Mouse (Mus musculus) testis, adult 2 months (tissue): ENCODE results near the gene Ttyh2. TPM values are rescaled to one million over a fixed set of nuclear protein-coding genes. Genes with fewer than 3 reads are reported as not detected.

ENCODE experiments used
- H3K27ac ChIP-seq: fragments of 200-500 bp; 2 replicates; pipeline ENCODE4 v1.5.1; 2012; ENCODE audit warnings: low read depth, low read length; ENCODE audit not compliant: control insufficient read depth, insufficient read depth
- H3K27me3 ChIP-seq: fragments of 200-500 bp; 2 replicates; pipeline ENCODE4 v1.6.1; 2012; ENCODE audit warnings: mild to moderate bottlenecking, low read length, moderate library complexity; ENCODE audit not compliant: control insufficient read depth, insufficient read depth
- H3K36me3 ChIP-seq: fragments of 200-500 bp; 2 replicates; pipeline ENCODE4 v1.6.1; 2012; ENCODE audit warnings: mild to moderate bottlenecking, low read length; ENCODE audit not compliant: control insufficient read depth, insufficient read depth
- H3K4me1 ChIP-seq: fragments of 200-500 bp; 2 replicates; pipeline ENCODE4 v1.6.1; 2012; ENCODE audit warnings: low read length; ENCODE audit not compliant: control insufficient read depth, insufficient read depth
- H3K4me3 ChIP-seq: fragments of 200-500 bp; 2 replicates; pipeline ENCODE4 v1.5.1; 2012; ENCODE audit warnings: low read depth, mild to moderate bottlenecking, low read length, moderate library complexity, mixed read lengths; ENCODE audit not compliant: control insufficient read depth
- CTCF ChIP-seq: fragments of 200-500 bp; IDR thresholded peaks from 2 replicates; pipeline ENCODE4 v1.5.1; 2012; ENCODE audit warnings: low read depth, mild to moderate bottlenecking, inconsistent platforms, low read length, moderate library complexity; ENCODE audit not compliant: control insufficient read depth, insufficient read depth, insufficient replicate concordance
- POLR2A ChIP-seq: fragments of 200-500 bp; IDR thresholded peaks from 2 replicates; pipeline ENCODE4 v1.6.1; 2012; ENCODE audit warnings: low read depth, mild to moderate bottlenecking, inconsistent platforms, low read length, moderate library complexity; ENCODE audit not compliant: control insufficient read depth
- polyA plus RNA-seq: library from polyadenylated mRNA; depleted of rRNA; stranded (reverse); fragments of >200 nt; gene quantifications from 2 replicates; pipeline ENCODE4 v1.2.3, GENCODE M21; 2012; rRNA removed

Gene Ttyh2
- 13.9 and 15.2 TPM in 2 replicates for polyA plus RNA-seq

- peak within 1 kb of the TSS; percentile 76 for H3K4me3 ChIP-seq
- peaks cover 2% of the 10 kb centered on the region; the same call in 1 of the 2 replicates for H3K36me3 ChIP-seq
- peaks cover 15% of the 10 kb centered on the region for H3K4me1 ChIP-seq
- H3K27me3 ChIP-seq, result no peaks in the 10 kb centered on the region
- peak within 1 kb of the TSS; percentile 30; the same call in 1 of the 2 replicates for H3K27ac ChIP-seq
- TF ChIP-seq POLR2A (peak; percentile 71; the same call in 1 of the 2 replicates), CTCF (no peak)
Measured at GRCm38 (mm10) chr11:114675341-114675825, at the start of gene Ttyh2. Gene Ttyh2, plus strand, starts transcription at chr11:114675431.

- H3K4me1 ChIP-seq, result peaks cover 10% of the 10 kb centered on the region
- H3K4me3 ChIP-seq, result no peak overlapping the region
- TF ChIP-seq POLR2A, result no peak
- TF ChIP-seq CTCF, result no peak
- no peaks in the 10 kb centered on the region for H3K27me3 ChIP-seq
- H3K27ac ChIP-seq, result no peak overlapping the region
- no peaks in the 10 kb centered on the region for H3K36me3 ChIP-seq
Measured at GRCm38 (mm10) chr11:114626071-114626690, 49.0 kb upstream of the Ttyh2 start.

GRCm38 (mm10) chr11:114627036-114627435, 48.2 kb upstream of the Ttyh2 start:
- Histone ChIP-seq H3K4me1 (peaks cover 10% of the 10 kb centered on the region), H3K4me3 (no peak overlapping the region), H3K36me3 (no peaks in the 10 kb centered on the region), H3K27ac (no peak overlapping the region), H3K27me3 (no peaks in the 10 kb centered on the region)
- TF ChIP-seq POLR2A, result no peak
- no peak for TF ChIP-seq CTCF

GRCm38 (mm10) chr11:114628032-114628431, 47.2 kb upstream of the Ttyh2 start:
- Histone ChIP-seq H3K36me3 (no peaks in the 10 kb centered on the region), H3K27me3 (no peaks in the 10 kb centered on the region), H3K4me1 (peaks cover 10% of the 10 kb centered on the region), H3K4me3 (peak overlapping the region; percentile 46), H3K27ac (no peak overlapping the region)
- TF ChIP-seq CTCF (no peak; the same call in 1 of the 2 replicates), POLR2A (no peak)

GRCm38 (mm10) chr11:114630044-114630443, 45.2 kb upstream of the Ttyh2 start:
- Histone ChIP-seq H3K4me3 (no peak overlapping the region), H3K27ac (no peak overlapping the region), H3K27me3 (no peaks in the 10 kb centered on the region), H3K36me3 (no peaks in the 10 kb centered on the region), H3K4me1 (peaks cover 10% of the 10 kb centered on the region)
- peak; percentile 81; the same call in 1 of the 2 replicates for TF ChIP-seq CTCF
- TF ChIP-seq POLR2A, result no peak

- H3K4me1 ChIP-seq, result peaks cover 14% of the 10 kb centered on the region
- no peaks in the 10 kb centered on the region for H3K27me3 ChIP-seq
- no peak for TF ChIP-seq CTCF
- no peak for TF ChIP-seq POLR2A
- H3K36me3 ChIP-seq, result no peaks in the 10 kb centered on the region
- H3K4me3 ChIP-seq, result no peak overlapping the region
- H3K27ac ChIP-seq, result no peak overlapping the region
Measured at GRCm38 (mm10) chr11:114632266-114632665, 43.0 kb upstream of the Ttyh2 start.

- Histone ChIP-seq H3K4me1 (peaks cover 12% of the 10 kb centered on the region), H3K27ac (no peak overlapping the region), H3K27me3 (no peaks in the 10 kb centered on the region), H3K4me3 (peak overlapping the region; percentile 71), H3K36me3 (no peaks in the 10 kb centered on the region)
- TF ChIP-seq POLR2A (no peak), CTCF (peak; percentile 93; the same call in 1 of the 2 replicates)
Measured at GRCm38 (mm10) chr11:114636292-114636691, 38.9 kb upstream of the Ttyh2 start.
